Mouse (Mus musculus): ENCODE results near the gene Gtf3c5.

DNA sequence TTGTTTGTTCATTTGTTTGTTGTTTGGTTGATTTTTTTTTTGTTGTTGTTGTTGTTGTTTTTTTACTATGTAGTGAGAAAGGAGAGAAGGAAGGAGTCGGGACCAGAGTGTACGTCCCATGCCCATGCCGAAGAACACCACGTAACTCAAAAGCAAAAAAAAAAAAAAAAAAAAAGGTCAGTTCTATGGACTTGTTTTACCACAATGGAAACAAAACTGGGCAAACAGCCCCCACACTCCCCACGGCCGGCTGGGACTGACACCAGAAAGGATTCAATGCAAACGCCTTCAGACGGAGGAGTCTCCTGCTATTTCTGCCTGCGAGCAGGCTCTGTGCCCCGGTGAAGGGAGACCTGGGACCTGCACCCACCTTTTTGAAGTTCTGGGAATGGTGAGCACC is 37.0 kb upstream of the Gtf3c5 start:
- TF ChIP-seq CTCF (conservative IDR thresholded peaks at IDR 0.05; ENCODE audit: low read length) (no peak), POU5F1 (IDR thresholded peaks at IDR 0.05; ENCODE audit: borderline replicate concordance, low read length) (no peak)
